Mouse (Mus musculus) intestine, embryonic 16.5 days (tissue): ENCODE measurements around the gene Triobp. TPM values are rescaled to one million over a fixed set of nuclear protein-coding genes. Genes with fewer than 3 reads are reported as not detected.

Experiments used
- ATAC-seq: fragments of 200-750 bp; cut with Nextera tagmentation; 2 replicates; pipeline ENCODE4 v1.8.0; 2017; ENCODE audit warnings: moderate TSS enrichment, moderate library complexity
- H3K27ac ChIP-seq: fragments of 300-500 bp; sonication (generic); 2 replicates; pipeline ENCODE4 v1.5.1; 2014; ENCODE audit warnings: mild to moderate bottlenecking, low read length
- H3K27me3 ChIP-seq: fragments of 300-500 bp; sonication (generic); replicated peaks from 2 replicates; pipeline ENCODE4 v1.6.1; 2014; ENCODE audit warnings: low read length, control low read depth, mixed read lengths; ENCODE audit not compliant: control insufficient read depth, insufficient read depth
- H3K36me3 ChIP-seq: fragments of 300-500 bp; sonication (generic); 2 replicates; pipeline ENCODE4 v1.6.1; 2014; ENCODE audit warnings: low read length, control low read depth; ENCODE audit not compliant: control insufficient read depth, insufficient read depth
- H3K4me1 ChIP-seq: fragments of 300-500 bp; sonication (generic); 2 replicates; pipeline ENCODE4 v1.6.1; 2014; ENCODE audit warnings: low read length, control low read depth, mixed read lengths; ENCODE audit not compliant: control insufficient read depth, insufficient read depth
- H3K4me2 ChIP-seq: fragments of 300-500 bp; sonication (generic); 2 replicates; pipeline ENCODE4 v1.6.1; 2014; ENCODE audit warnings: low read depth, low read length, control low read depth
- H3K4me3 ChIP-seq: fragments of 300-500 bp; sonication (generic); 2 replicates; pipeline ENCODE4 v1.5.1; 2014; ENCODE audit warnings: mild to moderate bottlenecking, low read length
- H3K9ac ChIP-seq: fragments of 300-500 bp; sonication (generic); 2 replicates; pipeline ENCODE4 v1.6.1; 2014; ENCODE audit warnings: low read depth, low read length
- H3K9me3 ChIP-seq: fragments of 300-500 bp; sonication (generic); 2 replicates; pipeline ENCODE4 v1.6.1; 2016; ENCODE audit warnings: low read length, control low read depth; ENCODE audit not compliant: control insufficient read depth
- WGBS: fragments of 180-500 bp; shearing (Covaris S2); extraction: QIAGEN DNeasy Blood & Tissue Kit; methylation state at CpG from one replicate; pipeline ENCODE4 v1.1.7; 2014; 5-methylcytosine and 5-hydroxymethylcytosine counted together
- polyA plus RNA-seq: library from polyadenylated mRNA; unstranded; fragments of >200 nt; fragmentation: Nextera tagmentation; extraction: Ambion mirVana; gene quantifications from 2 replicates; pipeline ENCODE4 v1.2.1, GENCODE M21; 2015

Gene Triobp
- polyA plus RNA-seq, 1 experiment from 2014 or later = 54.3 TPM

DNA sequence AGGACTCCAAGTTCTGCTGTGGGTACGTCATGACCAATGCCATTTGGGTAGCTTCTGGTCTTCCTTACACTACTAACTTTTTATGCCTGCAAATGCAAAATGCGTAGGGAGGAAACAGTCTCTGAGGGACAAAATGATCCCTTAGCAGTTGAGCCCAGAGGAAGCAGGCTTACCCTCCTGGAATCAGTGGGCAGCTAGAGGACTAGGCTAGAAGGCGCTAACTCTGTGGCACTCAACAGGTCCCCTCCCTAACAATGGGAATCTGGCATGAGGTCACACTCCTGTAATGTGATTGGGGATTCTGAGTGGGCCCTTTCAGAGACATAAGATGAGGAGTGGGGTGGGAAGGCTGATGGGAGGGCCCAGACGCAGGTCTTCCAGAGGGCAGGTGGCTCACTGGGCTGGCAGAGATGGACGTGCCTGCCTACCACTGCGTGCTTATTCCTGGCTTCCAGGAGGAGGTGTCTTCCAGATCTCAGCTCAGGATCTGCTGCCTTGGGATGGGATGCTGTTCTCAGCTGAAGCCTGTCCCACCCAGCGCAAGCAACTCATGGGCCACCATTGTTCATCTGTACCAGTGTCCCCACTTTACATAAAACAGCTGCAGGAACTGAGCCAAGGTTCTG is 16.6 kb upstream of the Triobp start:
- Histone ChIP-seq H3K36me3 (peaks cover 8% of the 10 kb centered on the region; the same call in 1 of the 2 replicates), H3K27ac (peak overlapping the region; percentile 6; the same call in 1 of the 2 replicates), H3K4me2 (no peak overlapping the region), H3K9ac (no peak overlapping the region), H3K4me3 (no peak overlapping the region), H3K27me3 (no peaks in the 10 kb centered on the region), H3K9me3 (no peaks in the 10 kb centered on the region), H3K4me1 (peaks cover 22% of the 10 kb centered on the region)
- ATAC-seq = no peak
- 86% methylated on average over 7 of the region's 7 CpGs for WGBS

DNA sequence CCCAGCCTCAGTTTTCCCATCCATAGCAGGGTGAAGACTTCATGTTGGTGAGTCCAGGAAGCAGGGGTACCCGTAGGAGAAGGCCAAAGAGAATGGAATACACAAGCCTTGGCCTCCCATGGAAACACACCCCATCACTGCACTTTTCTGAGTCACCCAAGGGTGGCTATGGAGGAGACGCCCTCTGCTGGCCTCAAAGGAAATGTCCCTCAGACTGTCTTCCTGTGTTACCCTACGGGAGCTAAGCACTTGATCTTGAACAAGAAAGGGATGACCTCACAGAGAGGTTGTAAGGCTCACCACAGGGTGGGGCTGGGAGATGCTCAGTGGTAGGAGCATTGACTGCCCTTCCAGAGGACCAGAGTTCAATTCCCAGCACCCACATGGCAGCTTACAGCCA is 15.9 kb upstream of the Triobp start:
- no peak overlapping the region for H3K4me3 ChIP-seq
- H3K4me1 ChIP-seq = peaks cover 24% of the 10 kb centered on the region
- H3K9ac ChIP-seq = no peak overlapping the region
- H3K27ac ChIP-seq = no peak overlapping the region
- no peaks in the 10 kb centered on the region for H3K27me3 ChIP-seq
- no peak for ATAC-seq
- 17% methylated on average over 3 of the region's 3 CpGs for WGBS
- H3K9me3 ChIP-seq = no peaks in the 10 kb centered on the region
- no peak overlapping the region for H3K4me2 ChIP-seq
- peaks cover 8% of the 10 kb centered on the region; the same call in 1 of the 2 replicates for H3K36me3 ChIP-seq

DNA sequence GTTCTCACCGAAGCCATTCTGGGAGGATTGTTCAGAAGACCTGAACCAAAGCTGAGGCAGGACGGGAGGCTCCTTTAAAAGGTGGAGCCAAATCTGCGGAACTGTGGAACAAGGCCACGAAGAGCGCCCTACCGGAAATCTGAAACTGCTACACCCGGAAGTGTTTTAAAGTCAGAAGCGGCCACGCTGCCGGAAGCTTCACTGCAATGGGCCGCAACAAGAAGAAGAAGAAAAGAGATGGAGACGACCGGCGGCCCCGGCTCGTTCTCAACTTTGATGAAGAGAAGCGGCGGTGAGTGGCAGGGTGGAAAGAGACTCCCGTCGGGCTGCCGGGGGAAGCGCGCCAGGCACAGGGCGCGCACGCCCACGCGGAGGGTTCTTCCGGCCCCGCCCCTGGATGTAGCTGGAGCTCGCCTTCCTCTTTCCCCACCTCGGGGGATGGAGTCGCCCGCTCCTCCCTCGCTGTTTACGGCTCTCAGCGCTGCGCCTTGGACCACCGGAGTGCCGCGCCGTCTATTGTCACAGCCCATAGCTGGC is 12.7 kb upstream of the Triobp start, which contains the start of gene Nol12:
Nol12 (plus strand) TSS at position 150 of the 537 bp plus-strand sequence.
- H3K4me2 ChIP-seq = peak within 1 kb of the TSS; percentile 67
- peaks cover 10% of the 10 kb centered on the region for H3K4me1 ChIP-seq
- no peaks in the 10 kb centered on the region for H3K9me3 ChIP-seq
- H3K9ac ChIP-seq = peak within 1 kb of the TSS; percentile 79
- peak; percentile 89 for ATAC-seq
- under 1% methylated on average over 42 of the region's 42 CpGs for WGBS
- peaks cover 18% of the 10 kb centered on the region for H3K36me3 ChIP-seq
- peak within 1 kb of the TSS; percentile 72 for H3K4me3 ChIP-seq
- no peaks in the 10 kb centered on the region for H3K27me3 ChIP-seq
- peak within 1 kb of the TSS; percentile 75 for H3K27ac ChIP-seq

DNA sequence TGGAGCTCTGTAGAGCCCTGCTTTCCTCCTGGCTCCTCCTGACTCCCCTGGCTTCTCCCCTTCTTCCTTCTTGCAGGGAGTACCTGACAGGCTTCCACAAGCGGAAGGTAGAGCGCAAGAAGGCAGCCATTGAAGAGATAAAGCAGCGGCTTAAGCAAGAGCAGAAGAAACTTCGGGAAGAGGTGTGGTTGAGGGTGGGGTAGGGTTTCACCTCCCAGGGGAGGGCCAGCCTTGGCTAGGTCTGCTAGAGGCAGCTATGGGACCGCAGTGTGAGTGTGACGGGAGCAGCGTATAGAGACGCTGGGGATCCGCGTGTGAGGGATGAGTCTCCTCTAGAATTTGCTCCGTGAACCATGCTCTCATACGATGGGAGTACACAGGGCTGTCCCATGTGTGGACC is 11.1 kb upstream of the Triobp start:
- ATAC-seq = no peak
- 90% methylated on average over 12 of the region's 12 CpGs for WGBS
- no peak overlapping the region for H3K4me2 ChIP-seq

DNA sequence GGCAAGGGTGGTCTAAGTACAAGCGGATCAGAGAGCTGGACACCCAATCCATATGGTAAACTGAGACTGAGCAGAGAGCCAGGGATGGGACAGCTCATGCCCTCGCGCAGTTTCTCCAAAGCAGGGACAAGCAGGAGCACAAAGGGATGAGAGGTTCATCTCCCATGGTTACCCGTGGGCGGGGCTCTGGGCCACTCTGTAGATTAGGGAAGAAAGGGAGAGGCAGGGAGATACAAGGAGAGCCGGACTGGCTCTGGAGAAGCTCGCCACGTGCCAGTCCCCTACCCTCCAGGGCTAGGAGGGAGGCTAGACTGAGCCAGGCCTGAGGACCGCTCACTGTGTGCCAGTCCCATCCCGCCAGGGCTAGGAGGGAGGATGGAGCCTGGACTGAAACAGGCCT is 10.2 kb upstream of the Triobp start:
- Histone ChIP-seq H3K9me3 (no peaks in the 10 kb centered on the region), H3K27me3 (no peaks in the 10 kb centered on the region), H3K36me3 (peaks cover 23% of the 10 kb centered on the region), H3K4me2 (no peak overlapping the region), H3K4me1 (peaks cover 10% of the 10 kb centered on the region), H3K4me3 (no peak overlapping the region), H3K27ac (no peak overlapping the region), H3K9ac (no peak overlapping the region)
- no peak for ATAC-seq
- 89% methylated on average over 10 of the region's 10 CpGs for WGBS

More for the DNA sequence above, 11.1 kb upstream of the Triobp start:
- Histone ChIP-seq H3K27ac (no peak overlapping the region), H3K4me3 (no peak overlapping the region), H3K4me1 (peaks cover 10% of the 10 kb centered on the region), H3K9me3 (no peaks in the 10 kb centered on the region), H3K9ac (no peak overlapping the region), H3K36me3 (peaks cover 23% of the 10 kb centered on the region), H3K27me3 (no peaks in the 10 kb centered on the region)

DNA sequence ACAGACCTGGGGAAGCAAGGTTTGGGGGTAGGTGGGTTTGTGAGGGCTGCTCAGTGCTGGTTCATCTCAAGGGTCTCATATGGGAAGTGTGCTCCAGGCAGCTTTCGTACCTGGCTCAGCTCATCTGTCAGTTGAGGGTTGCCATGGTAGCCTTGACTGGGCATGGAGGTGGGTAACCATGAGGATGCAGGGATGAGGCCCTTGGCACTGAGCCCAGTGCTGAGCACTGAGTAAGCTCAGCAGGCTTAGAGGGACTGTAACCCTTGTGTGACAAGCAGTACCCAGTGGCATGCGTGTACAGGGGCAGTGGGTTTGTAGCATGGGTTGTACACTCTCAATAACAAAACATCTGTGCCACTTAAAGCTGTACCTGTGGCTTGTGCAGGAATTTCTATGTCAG is 9.6 kb upstream of the Triobp start:
- no peak overlapping the region for H3K9ac ChIP-seq
- H3K36me3 ChIP-seq = peaks cover 23% of the 10 kb centered on the region
- no peak for ATAC-seq

DNA sequence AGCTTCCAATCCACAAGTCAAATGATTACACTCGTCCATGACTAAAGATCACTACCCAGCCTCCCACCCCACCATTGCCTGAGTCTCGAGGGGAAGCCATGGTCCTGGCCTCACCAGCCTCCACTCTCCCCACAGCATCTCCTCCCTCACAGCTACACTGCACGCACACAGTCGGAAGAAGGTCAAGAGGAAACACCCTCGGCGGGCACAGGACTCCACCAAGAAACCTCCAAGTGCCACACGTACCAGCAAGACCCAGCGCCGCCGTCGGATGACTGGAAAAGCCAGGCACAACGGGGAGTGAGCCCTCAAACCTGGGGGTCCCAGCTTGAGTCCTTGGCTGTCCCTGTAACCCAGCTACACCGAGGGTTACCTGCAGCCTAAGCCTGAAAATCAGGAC is 7.2 kb upstream of the Triobp start:
- Histone ChIP-seq H3K27ac (no peak overlapping the region), H3K4me1 (peaks cover 14% of the 10 kb centered on the region), H3K9me3 (no peaks in the 10 kb centered on the region), H3K4me3 (no peak overlapping the region), H3K36me3 (peaks cover 23% of the 10 kb centered on the region), H3K9ac (no peak overlapping the region), H3K27me3 (no peaks in the 10 kb centered on the region), H3K4me2 (no peak overlapping the region)
- 89% methylated on average over 13 of the region's 13 CpGs for WGBS
- no peak for ATAC-seq

More for the DNA sequence above, 9.6 kb upstream of the Triobp start:
- Histone ChIP-seq H3K4me2 (no peak overlapping the region), H3K27me3 (no peaks in the 10 kb centered on the region), H3K4me3 (no peak overlapping the region), H3K9me3 (no peaks in the 10 kb centered on the region), H3K27ac (no peak overlapping the region), H3K4me1 (peaks cover 11% of the 10 kb centered on the region)
- 84% methylated on average over 2 of the region's 2 CpGs for WGBS

DNA sequence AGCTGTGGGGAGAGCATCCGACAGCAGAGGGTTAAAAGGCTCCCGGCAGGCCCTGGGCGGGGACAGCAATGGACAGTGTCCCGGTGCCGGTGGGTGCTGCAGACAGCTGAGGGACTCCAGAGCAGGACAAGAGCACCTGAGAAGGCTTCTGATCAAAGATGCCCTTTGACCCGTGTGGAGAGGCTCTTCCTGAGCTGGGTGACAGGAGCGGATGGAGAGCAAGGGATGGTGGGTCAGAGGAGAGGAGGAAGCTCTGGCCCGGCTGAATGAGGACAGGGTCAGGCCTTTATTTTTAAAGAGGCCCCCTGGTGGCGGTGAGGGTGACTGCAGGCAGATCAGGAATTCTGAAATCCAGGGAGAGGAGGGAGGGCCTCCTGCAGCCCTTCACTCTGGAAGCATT is 4.9 kb upstream of the Triobp start:
- H3K9ac ChIP-seq = peak overlapping the region; percentile 68
- peak overlapping the region; percentile 70 for H3K4me2 ChIP-seq
- peak overlapping the region; percentile 48 for H3K4me3 ChIP-seq
- H3K36me3 ChIP-seq = peaks cover 20% of the 10 kb centered on the region
- no peaks in the 10 kb centered on the region for H3K9me3 ChIP-seq
- peak; percentile 70 for ATAC-seq
- WGBS = under 1% methylated on average over 9 of the region's 9 CpGs
- H3K27me3 ChIP-seq = peaks cover 3% of the 10 kb centered on the region
- no peak overlapping the region for H3K27ac ChIP-seq
- H3K4me1 ChIP-seq = peaks cover 9% of the 10 kb centered on the region

DNA sequence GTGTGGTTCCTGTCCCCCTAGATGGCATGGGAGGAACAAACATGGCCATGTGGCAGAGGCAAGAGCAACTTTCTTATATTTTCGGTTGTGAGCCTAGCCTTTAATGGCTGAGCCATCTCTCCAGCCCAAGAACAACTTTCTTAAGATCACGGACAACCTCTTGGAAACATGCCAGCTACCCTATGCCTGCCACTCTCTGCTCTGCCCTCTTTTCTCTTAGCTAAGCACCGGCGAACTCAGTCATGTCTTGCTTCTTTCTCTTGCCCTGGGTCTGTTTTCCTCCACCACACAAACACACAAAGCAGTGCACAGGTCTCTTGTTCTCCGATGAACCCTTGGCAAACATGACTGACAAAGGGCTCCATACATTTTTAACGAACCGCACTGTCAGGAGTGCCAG is 1.3 kb upstream of the Triobp start:
- no peak overlapping the region for H3K27ac ChIP-seq
- ATAC-seq = no peak
- peaks cover 3% of the 10 kb centered on the region for H3K27me3 ChIP-seq
- no peaks in the 10 kb centered on the region for H3K36me3 ChIP-seq
- H3K9me3 ChIP-seq = no peaks in the 10 kb centered on the region
- peaks cover 14% of the 10 kb centered on the region for H3K4me1 ChIP-seq
- no peak overlapping the region for H3K9ac ChIP-seq
- WGBS = 75% methylated on average over 7 of the region's 7 CpGs
- H3K4me3 ChIP-seq = no peak overlapping the region
- no peak overlapping the region for H3K4me2 ChIP-seq
